Mouse (Mus musculus) stomach, adult 2 months (tissue): Measurements from ENCODE around the gene Mrpl54. TPM values are rescaled to one million over a fixed set of nuclear protein-coding genes. Genes with fewer than 3 reads are reported as not detected.

Experiments used
- polyA plus RNA-seq: library from polyadenylated mRNA; depleted of rRNA; stranded (reverse); fragments of >200 nt; gene quantifications from 2 replicates; pipeline ENCODE4 v1.2.3, GENCODE M21; 2012; rRNA removed

Mrpl54 gene
- 75.5 and 146 TPM in 2 replicates for polyA plus RNA-seq

GRCm38 (mm10) chr10:81266211-81267105 lies at the start of gene Mrpl54, which contains the start of gene Apba3:
Mrpl54 (minus strand) TSS chr10:81266934.
Apba3 (plus strand) TSS chr10:81266960.

GRCm38 (mm10) chr10:81292554-81293333 lies 26.0 kb upstream of the Mrpl54 start, which contains the start of gene Pip5k1c:
Pip5k1c (plus strand) TSS chr10:81292963.

GRCm38 (mm10) chr10:81291511-81292104 lies 24.9 kb upstream of the Mrpl54 start, which contains the start of gene Tjp3:
Tjp3 (minus strand) TSS chr10:81291581.

GRCm38 (mm10) chr10:81252424-81253419 lies 14.0 kb downstream of the Mrpl54 start, which contains the start of gene Matk:
Matk (plus strand) TSS chr10:81252935.

GRCm38 (mm10) chr10:81232580-81233225 lies 34.0 kb downstream of the Mrpl54 start, which contains the start of gene Zfr2:
Zfr2 (plus strand) TSS chr10:81233155.

GRCm38 (mm10) chr10:81230438-81231332 lies 36.0 kb downstream of the Mrpl54 start, which contains the start of gene Atcay:
Atcay (minus strand) TSS chr10:81230833.

Other genes starting within 250 kb of the Mrpl54 start
- 0.29 and 0.37 TPM in 2 replicates for gene Diras1, start 241.3 kb downstream of the Mrpl54 start, polyA plus RNA-seq
- gene Slc39a3, start 229.5 kb downstream of the Mrpl54 start, polyA plus RNA-seq: 18.5 and 21.8 TPM in 2 replicates
- 106 and 140 TPM in 2 replicates for gene Sgta, start 206.8 kb downstream of the Mrpl54 start, polyA plus RNA-seq
- gene Thop1, start 196.9 kb downstream of the Mrpl54 start, polyA plus RNA-seq: 63.0 and 106 TPM in 2 replicates
- 2.0 and 3.8 TPM in 2 replicates for gene Creb3l3, start 168.1 kb downstream of the Mrpl54 start, polyA plus RNA-seq
- gene Map2k2, start 161.0 kb downstream of the Mrpl54 start, polyA plus RNA-seq: 190 and 419 TPM in 2 replicates
- 48.3 and 79.2 TPM in 2 replicates for gene Zbtb7a, start 131.7 kb downstream of the Mrpl54 start, polyA plus RNA-seq
- 25.3 and 28.0 TPM in 2 replicates for gene Pias4, start 99.0 kb downstream of the Mrpl54 start, polyA plus RNA-seq
- gene Eef2, start 90.3 kb downstream of the Mrpl54 start, polyA plus RNA-seq: 532 and 619 TPM in 2 replicates
- 62.9 and 105 TPM in 2 replicates for gene Dapk3, start 83.9 kb downstream of the Mrpl54 start, polyA plus RNA-seq
- gene 4930442H23Rik, start 83.1 kb downstream of the Mrpl54 start, polyA plus RNA-seq: not detected in 2 replicates
- 0.67 TPM in 2 replicates for gene Nmrk2, start 64.9 kb downstream of the Mrpl54 start, polyA plus RNA-seq
- gene Atcay, start 36.1 kb downstream of the Mrpl54 start, polyA plus RNA-seq: 0.15 and 0.17 TPM in 2 replicates
- gene Zfr2, start 33.8 kb downstream of the Mrpl54 start, polyA plus RNA-seq: 5.2 and 6.0 TPM in 2 replicates
- gene Matk, start 14.0 kb downstream of the Mrpl54 start, polyA plus RNA-seq: 1.5 and 3.0 TPM in 2 replicates
- 58.9 and 73.0 TPM in 2 replicates for gene Apba3, start within 50 bp of the Mrpl54 start, polyA plus RNA-seq
- gene Tjp3, start 24.6 kb upstream of the Mrpl54 start, polyA plus RNA-seq: 85.6 and 104 TPM in 2 replicates
- gene Pip5k1c, start 26.0 kb upstream of the Mrpl54 start, polyA plus RNA-seq: 33.5 and 41.8 TPM in 2 replicates
- gene Cactin, start 54.2 kb upstream of the Mrpl54 start, polyA plus RNA-seq: 11.9 and 14.7 TPM in 2 replicates
- 17.8 and 29.6 TPM in 2 replicates for gene Tbxa2r, start 61.8 kb upstream of the Mrpl54 start, polyA plus RNA-seq
- 2.3 TPM in 2 replicates for gene Gipc3, start 76.3 kb upstream of the Mrpl54 start, polyA plus RNA-seq
- 95.3 and 125 TPM in 2 replicates for gene Hmg20b, start 83.5 kb upstream of the Mrpl54 start, polyA plus RNA-seq
- gene Mfsd12, start 90.6 kb upstream of the Mrpl54 start, polyA plus RNA-seq: 11.1 and 23.8 TPM in 2 replicates
- gene 4930404N11Rik, start 98.9 kb upstream of the Mrpl54 start, polyA plus RNA-seq: 229 and 346 TPM in 2 replicates
- gene Fzr1, start 111.6 kb upstream of the Mrpl54 start, polyA plus RNA-seq: 64.1 and 71.5 TPM in 2 replicates
- gene Dohh, start 117.5 kb upstream of the Mrpl54 start, polyA plus RNA-seq: 57.2 and 82.1 TPM in 2 replicates
- gene Gm48551, start 117.5 kb upstream of the Mrpl54 start, polyA plus RNA-seq: 0.54 and 0.88 TPM in 2 replicates
- 1.4 and 1.7 TPM in 2 replicates for gene Gm48552, start 122.1 kb upstream of the Mrpl54 start, polyA plus RNA-seq
- 455 and 473 TPM in 2 replicates for gene Smim24, start 126.1 kb upstream of the Mrpl54 start, polyA plus RNA-seq
- gene Nfic, start 188.7 kb upstream of the Mrpl54 start, polyA plus RNA-seq: 27.0 and 33.0 TPM in 2 replicates
- 1.3 and 2.8 TPM in 2 replicates for gene Celf5, start 215.8 kb upstream of the Mrpl54 start, polyA plus RNA-seq
- gene Ncln, start 229.5 kb upstream of the Mrpl54 start, polyA plus RNA-seq: 147 and 177 TPM in 2 replicates
- 1.6 and 3.7 TPM in 2 replicates for gene S1pr4, start 233.2 kb upstream of the Mrpl54 start, polyA plus RNA-seq